Mouse (Mus musculus): ENCODE measurements at regions not wholly inside any gene's neighbourhood (a gene's known extent, or its start where the extent isn't known, plus 50 kb on each side); places are given as distances from the start of the nearest gene placed in this dataset.
A peak's percentile ranks its signal among the peaks of the same experiment; 100 is the strongest.

GRCm38 (mm10) chr2:19049877-19050731 lies 52.0 kb downstream of the 4930426L09Rik start:
- H3K4me1 ChIP-seq (ENCODE audit: control insufficient read depth, low read depth, low read length), result no peaks in the 10 kb centered on the region
- no peak for ATAC-seq (ENCODE audit: low read depth)
- no peak overlapping the region for H3K4me3 ChIP-seq (ENCODE audit: low read depth, low read length)
- no peaks in the 10 kb centered on the region for H3K27me3 ChIP-seq (ENCODE audit: control insufficient read depth, insufficient read depth, low read depth, low read length)
- no peaks in the 10 kb centered on the region for H3K36me3 ChIP-seq (ENCODE audit: control insufficient read depth, insufficient read depth)
- H3K9me3 ChIP-seq (replicated peaks; ENCODE audit: control insufficient read depth, low read length), result no peaks in the 10 kb centered on the region
- H3K27ac ChIP-seq (ENCODE audit: low read length), result no peak overlapping the region
- H3K9ac ChIP-seq (ENCODE audit: low read depth, low read length), result no peak overlapping the region
- H3K4me2 ChIP-seq (ENCODE audit: low read depth, low read length), result no peak overlapping the region
- WGBS (ENCODE audit: insufficient replicate concordance), result 49% methylated on average over 18 of the region's 18 CpGs

DNA sequence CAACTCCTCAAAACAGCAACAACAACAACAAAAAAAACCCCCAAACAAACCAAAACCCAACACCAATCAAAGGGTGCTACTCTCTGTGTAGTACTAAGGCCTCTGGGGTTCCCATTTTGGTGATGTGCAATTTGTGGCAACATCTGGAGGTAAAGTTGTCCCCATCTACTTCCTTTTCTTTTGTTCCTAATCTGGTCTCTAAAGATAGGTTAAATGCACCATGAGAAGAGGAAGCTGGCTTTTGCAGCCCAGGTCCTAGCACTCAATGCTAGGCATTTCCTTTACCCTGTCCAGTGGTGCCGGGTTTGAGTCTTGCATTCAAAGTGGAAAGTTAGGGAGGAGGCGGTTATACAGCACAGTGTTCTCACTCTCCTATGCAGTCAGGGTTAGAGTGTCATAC lies 57.4 kb downstream of the 4930426L09Rik start:
- Histone ChIP-seq H3K27ac (ENCODE audit: low read length) (no peak overlapping the region), H3K27me3 (ENCODE audit: control insufficient read depth, insufficient read depth, low read depth, low read length) (no peaks in the 10 kb centered on the region), H3K4me3 (ENCODE audit: low read depth, low read length) (no peak overlapping the region), H3K9me3 (replicated peaks; ENCODE audit: control insufficient read depth, low read length) (no peaks in the 10 kb centered on the region), H3K4me1 (ENCODE audit: control insufficient read depth, low read depth, low read length) (no peaks in the 10 kb centered on the region), H3K9ac (ENCODE audit: low read depth, low read length) (no peak overlapping the region), H3K4me2 (ENCODE audit: low read depth, low read length) (no peak overlapping the region), H3K36me3 (ENCODE audit: control insufficient read depth, insufficient read depth) (no peaks in the 10 kb centered on the region)
- 25% methylated on average over 2 of the region's 2 CpGs for WGBS (ENCODE audit: insufficient replicate concordance)
- ATAC-seq (ENCODE audit: low read depth), result no peak; the same call in 1 of the 2 replicates

- no peak overlapping the region for H3K27ac ChIP-seq (ENCODE audit: low read length)
- ATAC-seq (ENCODE audit: low read depth), result no peak
- WGBS (ENCODE audit: insufficient replicate concordance), result 31% methylated on average over 5 of the region's 5 CpGs
Observed at GRCm38 (mm10) chr2:19057859-19058258, 59.7 kb downstream of the 4930426L09Rik start.

GRCm38 (mm10) chr2:19058765-19059164 lies 60.6 kb downstream of the 4930426L09Rik start:
- ATAC-seq (ENCODE audit: low read depth), result no peak
- H3K4me2 ChIP-seq (ENCODE audit: low read depth, low read length), result no peak overlapping the region
- H3K4me1 ChIP-seq (ENCODE audit: control insufficient read depth, low read depth, low read length), result no peaks in the 10 kb centered on the region
- no peak overlapping the region for H3K4me3 ChIP-seq (ENCODE audit: low read depth, low read length)
- no peaks in the 10 kb centered on the region for H3K27me3 ChIP-seq (ENCODE audit: control insufficient read depth, insufficient read depth, low read depth, low read length)
- no peaks in the 10 kb centered on the region for H3K36me3 ChIP-seq (ENCODE audit: control insufficient read depth, insufficient read depth)
- 40% methylated on average over 3 of the region's 3 CpGs for WGBS (ENCODE audit: insufficient replicate concordance)
- no peak overlapping the region for H3K9ac ChIP-seq (ENCODE audit: low read depth, low read length)
- no peak overlapping the region for H3K27ac ChIP-seq (ENCODE audit: low read length)
- no peaks in the 10 kb centered on the region for H3K9me3 ChIP-seq (replicated peaks; ENCODE audit: control insufficient read depth, low read length)

More at GRCm38 (mm10) chr2:19057859-19058258, 59.7 kb downstream of the 4930426L09Rik start:
- no peaks in the 10 kb centered on the region for H3K27me3 ChIP-seq (ENCODE audit: control insufficient read depth, insufficient read depth, low read depth, low read length)
- no peak overlapping the region for H3K9ac ChIP-seq (ENCODE audit: low read depth, low read length)
- no peak overlapping the region for H3K4me3 ChIP-seq (ENCODE audit: low read depth, low read length)
- no peaks in the 10 kb centered on the region for H3K4me1 ChIP-seq (ENCODE audit: control insufficient read depth, low read depth, low read length)
- no peak overlapping the region for H3K4me2 ChIP-seq (ENCODE audit: low read depth, low read length)
- H3K9me3 ChIP-seq (replicated peaks; ENCODE audit: control insufficient read depth, low read length), result no peaks in the 10 kb centered on the region
- H3K36me3 ChIP-seq (ENCODE audit: control insufficient read depth, insufficient read depth), result no peaks in the 10 kb centered on the region

GRCm38 (mm10) chr2:19059246-19059645 lies 61.1 kb downstream of the 4930426L09Rik start:
- H3K4me3 ChIP-seq (ENCODE audit: low read depth, low read length), result no peak overlapping the region
- no peak overlapping the region for H3K4me2 ChIP-seq (ENCODE audit: low read depth, low read length)
- 30% methylated on average over 5 of the region's 5 CpGs for WGBS (ENCODE audit: insufficient replicate concordance)
- no peaks in the 10 kb centered on the region for H3K4me1 ChIP-seq (ENCODE audit: control insufficient read depth, low read depth, low read length)
- H3K9ac ChIP-seq (ENCODE audit: low read depth, low read length), result no peak overlapping the region
- no peaks in the 10 kb centered on the region for H3K36me3 ChIP-seq (ENCODE audit: control insufficient read depth, insufficient read depth)
- peak; percentile 39; the same call in 1 of the 2 replicates for ATAC-seq (ENCODE audit: low read depth)
- no peaks in the 10 kb centered on the region for H3K27me3 ChIP-seq (ENCODE audit: control insufficient read depth, insufficient read depth, low read depth, low read length)
- H3K9me3 ChIP-seq (replicated peaks; ENCODE audit: control insufficient read depth, low read length), result no peaks in the 10 kb centered on the region
- no peak overlapping the region for H3K27ac ChIP-seq (ENCODE audit: low read length)

DNA sequence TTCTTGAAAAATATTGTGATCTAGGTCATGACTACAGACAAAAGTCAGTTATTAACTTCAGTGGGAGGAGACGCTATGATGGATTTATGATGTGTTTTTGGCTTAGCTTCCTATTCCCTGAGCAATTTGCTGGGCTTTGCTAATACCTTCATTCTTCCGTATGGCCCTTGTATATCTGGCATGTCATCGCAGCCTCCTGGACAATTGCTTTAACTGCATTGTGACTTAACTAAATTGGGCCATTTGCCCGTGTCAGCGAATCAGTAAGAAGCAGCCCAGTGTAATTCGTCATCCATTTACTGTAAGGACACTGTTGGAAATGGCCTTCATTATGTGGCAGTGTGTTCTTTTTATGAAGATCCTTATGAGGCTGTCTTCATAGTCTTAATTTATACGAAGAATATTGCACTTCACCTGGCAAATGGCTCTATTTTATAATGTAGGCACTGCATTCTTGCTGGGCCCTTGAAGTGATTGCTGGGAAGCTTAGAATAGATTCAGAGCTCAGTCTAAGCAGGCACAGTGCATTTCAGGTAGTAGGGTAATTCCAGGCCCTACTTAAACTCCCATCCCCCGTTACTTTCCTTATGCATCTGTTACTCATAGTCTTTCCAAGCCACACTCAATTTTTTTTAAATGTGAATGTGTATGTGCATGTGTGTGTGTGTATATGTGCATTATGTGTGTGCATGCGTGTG lies 62.2 kb downstream of the 4930426L09Rik start:
- H3K9me3 ChIP-seq (replicated peaks; ENCODE audit: control insufficient read depth, low read length), result no peaks in the 10 kb centered on the region
- no peak overlapping the region for H3K27ac ChIP-seq (ENCODE audit: low read length)
- 72% methylated on average over 9 of the region's 9 CpGs for WGBS (ENCODE audit: insufficient replicate concordance)
- H3K4me2 ChIP-seq (ENCODE audit: low read depth, low read length), result no peak overlapping the region
- no peaks in the 10 kb centered on the region for H3K4me1 ChIP-seq (ENCODE audit: control insufficient read depth, low read depth, low read length)
- H3K4me3 ChIP-seq (ENCODE audit: low read depth, low read length), result no peak overlapping the region
- H3K36me3 ChIP-seq (ENCODE audit: control insufficient read depth, insufficient read depth), result no peaks in the 10 kb centered on the region
- H3K27me3 ChIP-seq (ENCODE audit: control insufficient read depth, insufficient read depth, low read depth, low read length), result no peaks in the 10 kb centered on the region
- H3K9ac ChIP-seq (ENCODE audit: low read depth, low read length), result no peak overlapping the region
- ATAC-seq (ENCODE audit: low read depth), result no peak

DNA sequence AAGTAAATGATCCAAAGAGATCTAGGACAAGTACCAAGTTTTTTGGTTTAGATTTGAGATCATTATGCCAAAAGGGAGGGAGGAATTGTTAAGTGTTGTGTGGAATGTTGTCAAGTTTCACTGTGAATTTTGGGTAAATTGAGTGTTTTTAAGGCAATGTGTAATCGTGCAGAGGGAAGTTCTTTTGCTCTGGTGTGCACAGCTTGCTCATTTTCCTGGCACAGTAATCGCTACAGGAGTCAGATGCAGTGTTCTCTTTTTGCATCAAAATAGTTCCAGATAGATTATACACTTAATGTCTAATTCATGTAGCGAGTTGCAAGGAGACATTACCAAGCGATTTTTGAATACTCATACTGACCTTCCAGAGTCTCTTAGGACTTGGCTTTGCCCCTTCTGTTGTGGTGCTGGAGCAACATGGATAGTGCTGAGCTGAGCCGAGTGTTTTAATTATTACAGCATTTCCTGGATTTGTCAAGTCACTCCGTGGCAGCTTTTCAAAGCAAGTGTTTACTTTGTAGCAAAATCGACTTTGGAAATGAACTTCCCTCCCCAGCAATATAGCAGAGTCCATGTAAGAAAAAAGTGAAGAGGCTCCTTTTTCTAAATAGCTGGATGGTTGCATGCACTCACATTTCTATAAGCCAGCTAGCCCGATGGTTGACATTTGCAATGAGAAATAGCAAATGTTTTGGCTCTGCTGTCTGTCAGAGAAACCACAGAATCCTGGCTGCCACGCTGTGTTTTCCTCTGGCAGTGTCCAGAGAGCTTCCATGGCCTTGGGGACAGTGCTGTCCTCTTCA lies 66.6 kb downstream of the 4930426L09Rik start:
- Histone ChIP-seq H3K4me3 (ENCODE audit: low read depth, low read length) (no peak overlapping the region), H3K27ac (ENCODE audit: low read length) (no peak overlapping the region), H3K9me3 (replicated peaks; ENCODE audit: control insufficient read depth, low read length) (no peaks in the 10 kb centered on the region), H3K27me3 (ENCODE audit: control insufficient read depth, insufficient read depth, low read depth, low read length) (no peaks in the 10 kb centered on the region), H3K9ac (ENCODE audit: low read depth, low read length) (no peak overlapping the region), H3K4me2 (ENCODE audit: low read depth, low read length) (no peak overlapping the region), H3K4me1 (ENCODE audit: control insufficient read depth, low read depth, low read length) (no peaks in the 10 kb centered on the region), H3K36me3 (ENCODE audit: control insufficient read depth, insufficient read depth) (no peaks in the 10 kb centered on the region)
- WGBS (ENCODE audit: insufficient replicate concordance), result 25% methylated on average over 9 of the region's 9 CpGs
- no peak for ATAC-seq (ENCODE audit: low read depth)

GRCm38 (mm10) chr2:19065511-19065910 lies 67.4 kb downstream of the 4930426L09Rik start:
- no peak for ATAC-seq (ENCODE audit: low read depth)
- Histone ChIP-seq H3K27me3 (ENCODE audit: control insufficient read depth, insufficient read depth, low read depth, low read length) (no peaks in the 10 kb centered on the region), H3K4me1 (ENCODE audit: control insufficient read depth, low read depth, low read length) (no peaks in the 10 kb centered on the region), H3K9ac (ENCODE audit: low read depth, low read length) (no peak overlapping the region), H3K36me3 (ENCODE audit: control insufficient read depth, insufficient read depth) (no peaks in the 10 kb centered on the region), H3K27ac (ENCODE audit: low read length) (no peak overlapping the region), H3K4me3 (ENCODE audit: low read depth, low read length) (no peak overlapping the region), H3K9me3 (replicated peaks; ENCODE audit: control insufficient read depth, low read length) (no peaks in the 10 kb centered on the region), H3K4me2 (ENCODE audit: low read depth, low read length) (no peak overlapping the region)
- 63% methylated on average over 1 of the region's 1 CpGs for WGBS (ENCODE audit: insufficient replicate concordance)

Data from liver, embryonic 16.5 days (tissue).